Mouse (Mus musculus) intestine, embryonic 15.5 days (tissue): ENCODE measurements around the gene Ctdnep1. TPM values are rescaled to one million over a fixed set of nuclear protein-coding genes. Genes with fewer than 3 reads are reported as not detected.
A peak's percentile ranks its signal among the peaks of the same experiment; 100 is the strongest.

Experiments
- ATAC-seq: fragments of 200-750 bp; cut with Nextera tagmentation; 2 replicates; pipeline ENCODE4 v1.8.0; 2017; ENCODE audit warnings: moderate TSS enrichment, moderate library complexity
- H3K27ac ChIP-seq: fragments of 300-500 bp; sonication (generic); 2 replicates; pipeline ENCODE4 v1.5.1; 2015; ENCODE audit warnings: mild to moderate bottlenecking, inconsistent platforms
- H3K27me3 ChIP-seq: fragments of 300-500 bp; sonication (generic); replicated peaks from 2 replicates; pipeline ENCODE4 v1.6.1; 2015; ENCODE audit warnings: inconsistent platforms
- H3K36me3 ChIP-seq: fragments of 300-500 bp; sonication (generic); 2 replicates; pipeline ENCODE4 v1.6.1; 2015; ENCODE audit warnings: inconsistent platforms
- H3K4me1 ChIP-seq: fragments of 300-500 bp; sonication (generic); replicated peaks from 2 replicates; pipeline ENCODE4 v1.6.1; 2015; ENCODE audit warnings: inconsistent platforms
- H3K4me2 ChIP-seq: fragments of 300-500 bp; sonication (generic); replicated peaks from 2 replicates; pipeline ENCODE4 v1.6.1; 2015; ENCODE audit warnings: mild to moderate bottlenecking, inconsistent platforms
- H3K4me3 ChIP-seq: fragments of 300-500 bp; sonication (generic); replicated peaks from 2 replicates; pipeline ENCODE4 v1.5.1; 2015; ENCODE audit warnings: inconsistent platforms
- H3K9ac ChIP-seq: fragments of 300-500 bp; sonication (generic); 2 replicates; pipeline ENCODE4 v1.6.1; 2015; ENCODE audit warnings: inconsistent platforms
- H3K9me3 ChIP-seq: fragments of 300-500 bp; sonication (generic); 2 replicates; pipeline ENCODE4 v1.6.1; 2016; ENCODE audit warnings: inconsistent platforms
- WGBS: fragments of 180-500 bp; shearing (Covaris S2); methylation state at CpG from one replicate; pipeline ENCODE4 v1.1.7; 2015; 5-methylcytosine and 5-hydroxymethylcytosine counted together
- polyA plus RNA-seq: library from polyadenylated mRNA; unstranded; fragments of >200 nt; fragmentation: Nextera tagmentation; extraction: Ambion mirVana; gene quantifications from 2 replicates; pipeline ENCODE4 v1.2.1, GENCODE M21; 2015

Gene Ctdnep1
- polyA plus RNA-seq, 1 experiment from 2014 or later, result 23.2 TPM

GRCm38 (mm10) chr11:70017199-70017767 is 36.3 kb downstream of the Ctdnep1 start:
- Histone ChIP-seq H3K27ac (0 out of 2 replicates have a peak overlapping the region, but pooled peaks have one; percentile 51), H3K36me3 (peaks cover 6% of the 10 kb centered on the region; the same call in 1 of the 2 replicates), H3K9ac (peak overlapping the region; percentile 69), H3K27me3 (no peaks in the 10 kb centered on the region), H3K4me2 (peak overlapping the region; percentile 74), H3K9me3 (no peaks in the 10 kb centered on the region), H3K4me3 (no peak overlapping the region), H3K4me1 (peaks cover 40% of the 10 kb centered on the region)
- no peak for ATAC-seq
- 48% methylated on average over 7 of the region's 7 CpGs for WGBS

- no peaks in the 10 kb centered on the region for H3K36me3 ChIP-seq
- WGBS, result 1% methylated on average over 19 of the region's 25 CpGs
- ATAC-seq, result no peak
- H3K4me3 ChIP-seq, result peak overlapping the region; percentile 57
- no peaks in the 10 kb centered on the region for H3K9me3 ChIP-seq
- H3K4me2 ChIP-seq, result peak overlapping the region; percentile 74
- H3K27me3 ChIP-seq, result no peaks in the 10 kb centered on the region
- H3K4me1 ChIP-seq, result peaks cover 40% of the 10 kb centered on the region
- peak overlapping the region; percentile 69 for H3K9ac ChIP-seq
- peak overlapping the region; percentile 85 for H3K27ac ChIP-seq
Measured at GRCm38 (mm10) chr11:70018131-70018990, 37.4 kb downstream of the Ctdnep1 start.

- H3K4me2 ChIP-seq, result peak overlapping the region; percentile 74
- 27% methylated on average over 2 of the region's 2 CpGs for WGBS
- H3K36me3 ChIP-seq, result no peaks in the 10 kb centered on the region
- peak overlapping the region; percentile 14 for H3K4me3 ChIP-seq
- peak overlapping the region; percentile 61; the same call in 1 of the 2 replicates for H3K27ac ChIP-seq
- H3K27me3 ChIP-seq, result no peaks in the 10 kb centered on the region
- H3K9ac ChIP-seq, result 0 out of 2 replicates have a peak overlapping the region, but pooled peaks have one; percentile 69
- no peaks in the 10 kb centered on the region for H3K9me3 ChIP-seq
- peaks cover 31% of the 10 kb centered on the region for H3K4me1 ChIP-seq
- ATAC-seq, result no peak
Measured at GRCm38 (mm10) chr11:70019495-70020021, 38.6 kb downstream of the Ctdnep1 start.

- no peak overlapping the region for H3K9ac ChIP-seq
- peak overlapping the region; percentile 14; the same call in 1 of the 2 replicates for H3K4me3 ChIP-seq
- no peaks in the 10 kb centered on the region for H3K27me3 ChIP-seq
- H3K9me3 ChIP-seq, result no peaks in the 10 kb centered on the region
- peaks cover 27% of the 10 kb centered on the region for H3K4me1 ChIP-seq
- peak overlapping the region; percentile 74 for H3K4me2 ChIP-seq
- peak overlapping the region; percentile 61 for H3K27ac ChIP-seq
- no peak for ATAC-seq
- no peaks in the 10 kb centered on the region for H3K36me3 ChIP-seq
- 29% methylated on average over 7 of the region's 8 CpGs for WGBS
Measured at GRCm38 (mm10) chr11:70020022-70020631, 39.2 kb downstream of the Ctdnep1 start.

GRCm38 (mm10) chr11:70020731-70021263 is 39.8 kb downstream of the Ctdnep1 start:
- 0% methylated on average over 8 of the region's 8 CpGs for WGBS
- H3K9ac ChIP-seq, result peak overlapping the region; percentile 12; the same call in 1 of the 2 replicates

GRCm38 (mm10) chr11:70021264-70022132 is 40.5 kb downstream of the Ctdnep1 start:
- H3K9ac ChIP-seq, result peak overlapping the region; percentile 12; the same call in 1 of the 2 replicates
- peak; percentile 84 for ATAC-seq
- 2% methylated on average over 40 of the region's 40 CpGs for WGBS
- no peaks in the 10 kb centered on the region for H3K27me3 ChIP-seq
- H3K4me2 ChIP-seq, result peak overlapping the region; percentile 74
- H3K4me1 ChIP-seq, result peaks cover 39% of the 10 kb centered on the region
- H3K4me3 ChIP-seq, result peak overlapping the region; percentile 49
- H3K36me3 ChIP-seq, result no peaks in the 10 kb centered on the region
- H3K27ac ChIP-seq, result peak overlapping the region; percentile 54
- no peaks in the 10 kb centered on the region for H3K9me3 ChIP-seq

More at GRCm38 (mm10) chr11:70020731-70021263, 39.8 kb downstream of the Ctdnep1 start:
- peak; percentile 85 for ATAC-seq
- Histone ChIP-seq H3K27me3 (no peaks in the 10 kb centered on the region), H3K9me3 (no peaks in the 10 kb centered on the region), H3K27ac (peak overlapping the region; percentile 54), H3K4me3 (peak overlapping the region; percentile 49), H3K36me3 (no peaks in the 10 kb centered on the region), H3K4me1 (peaks cover 32% of the 10 kb centered on the region), H3K4me2 (peak overlapping the region; percentile 74)

GRCm38 (mm10) chr11:70023481-70024150 is 42.7 kb downstream of the Ctdnep1 start:
- peaks cover 49% of the 10 kb centered on the region for H3K4me1 ChIP-seq
- H3K9ac ChIP-seq, result peak overlapping the region; percentile 29; the same call in 1 of the 2 replicates
- H3K9me3 ChIP-seq, result no peaks in the 10 kb centered on the region
- WGBS, result 6% methylated on average over 27 of the region's 29 CpGs
- peak overlapping the region; percentile 54 for H3K4me2 ChIP-seq
- H3K27me3 ChIP-seq, result no peaks in the 10 kb centered on the region
- no peak for ATAC-seq
- H3K4me3 ChIP-seq, result peak overlapping the region; percentile 15
- H3K36me3 ChIP-seq, result no peaks in the 10 kb centered on the region
- no peak overlapping the region for H3K27ac ChIP-seq

GRCm38 (mm10) chr11:70024151-70024514 is 43.2 kb downstream of the Ctdnep1 start:
- Histone ChIP-seq H3K27ac (no peak overlapping the region), H3K36me3 (no peaks in the 10 kb centered on the region), H3K4me3 (peak overlapping the region; percentile 15), H3K4me1 (peaks cover 49% of the 10 kb centered on the region), H3K9ac (peak overlapping the region; percentile 29; the same call in 1 of the 2 replicates), H3K9me3 (no peaks in the 10 kb centered on the region), H3K27me3 (no peaks in the 10 kb centered on the region), H3K4me2 (peak overlapping the region; percentile 54)
- ATAC-seq, result no peak
- 19% methylated on average over 6 of the region's 6 CpGs for WGBS

- H3K4me2 ChIP-seq, result peak overlapping the region; percentile 69
- H3K4me1 ChIP-seq, result peaks cover 45% of the 10 kb centered on the region
- ATAC-seq, result peak; percentile 63
- WGBS, result 9% methylated on average over 19 of the region's 19 CpGs
- H3K27me3 ChIP-seq, result no peaks in the 10 kb centered on the region
- H3K4me3 ChIP-seq, result peak overlapping the region; percentile 35
- H3K9ac ChIP-seq, result peak overlapping the region; percentile 13; the same call in 1 of the 2 replicates
- peaks cover 8% of the 10 kb centered on the region for H3K36me3 ChIP-seq
- peak overlapping the region; percentile 78 for H3K27ac ChIP-seq
- no peaks in the 10 kb centered on the region for H3K9me3 ChIP-seq
Measured at GRCm38 (mm10) chr11:70026689-70027088, 45.7 kb downstream of the Ctdnep1 start.

GRCm38 (mm10) chr11:70027397-70027796 is 46.4 kb downstream of the Ctdnep1 start:
- no peaks in the 10 kb centered on the region for H3K27me3 ChIP-seq
- H3K4me1 ChIP-seq, result peaks cover 45% of the 10 kb centered on the region
- H3K36me3 ChIP-seq, result peaks cover 10% of the 10 kb centered on the region
- peak overlapping the region; percentile 35; the same call in 1 of the 2 replicates for H3K4me3 ChIP-seq
- no peak overlapping the region; the same call in 1 of the 2 replicates for H3K9ac ChIP-seq
- H3K4me2 ChIP-seq, result peak overlapping the region; percentile 69
- H3K27ac ChIP-seq, result peak overlapping the region; percentile 78
- ATAC-seq, result no peak
- 45% methylated on average over 9 of the region's 9 CpGs for WGBS
- H3K9me3 ChIP-seq, result no peaks in the 10 kb centered on the region
